Mouse (Mus musculus): ENCODE measurements around the gene Gbp6.
"Not testable (repeated sequence)": the region's sequence is repeated elsewhere in the genome, so short reads cannot be mapped to it uniquely, and the experiment has no call there.

- TF ChIP-seq CTCF, EP300 (IDR thresholded peaks at IDR 0.05; ENCODE audit: low read depth): not testable (repeated sequence)
These were observed 13.4 kb upstream of the Gbp6 start for GRCm38 (mm10) chr5:105306946-105307345.
